Mouse (Mus musculus): ENCODE measurements around the gene Lcmt1. TPM values are rescaled to one million over a fixed set of nuclear protein-coding genes. Genes with fewer than 3 reads are reported as not detected.

Lcmt1 gene
- polyA plus RNA-seq, 1 experiment from 2014 or later: 36.2 TPM

DNA sequence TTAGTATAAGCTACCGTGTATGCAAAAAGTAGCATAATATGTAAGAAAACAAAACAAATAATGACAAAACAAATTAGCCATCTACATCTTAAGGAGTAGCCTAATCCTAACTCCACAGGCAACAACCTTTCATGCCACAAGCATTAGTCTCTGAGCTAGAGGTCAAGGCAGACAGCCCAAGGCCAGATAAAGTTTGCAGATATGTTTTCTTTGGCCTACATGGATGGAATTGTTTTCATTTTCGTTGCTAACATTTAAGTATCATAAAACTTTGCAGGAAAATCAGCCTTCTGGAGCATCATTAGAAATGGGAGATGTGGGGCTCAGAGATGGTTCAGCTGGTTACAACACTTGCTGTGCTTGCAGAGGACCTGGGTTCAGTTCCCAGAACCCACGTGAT lies 6.8 kb upstream of the Lcmt1 start:
- 86% methylated on average over 3 of the region's 3 CpGs for WGBS
- Histone ChIP-seq H3K4me1 (replicated peaks; ENCODE audit: control insufficient read depth, insufficient read depth, low read length) (peaks cover 10% of the 10 kb centered on the region), H3K9me3 (ENCODE audit: control insufficient read depth) (no peaks in the 10 kb centered on the region), H3K9ac (ENCODE audit: low read depth, low read length) (no peak overlapping the region), H3K4me2 (replicated peaks; ENCODE audit: low read depth) (no peak overlapping the region), H3K27me3 (replicated peaks; ENCODE audit: control insufficient read depth, insufficient read depth, low read length) (no peaks in the 10 kb centered on the region), H3K27ac (ENCODE audit: low read depth, low read length) (no peak overlapping the region), H3K4me3 (ENCODE audit: low read depth, low read length) (no peak overlapping the region), H3K36me3 (ENCODE audit: control insufficient read depth, insufficient read depth) (no peaks in the 10 kb centered on the region)
- ATAC-seq: no peak
- TF ChIP-seq CTCF (IDR thresholded peaks at IDR 0.05; ENCODE audit: low read depth): no peak

DNA sequence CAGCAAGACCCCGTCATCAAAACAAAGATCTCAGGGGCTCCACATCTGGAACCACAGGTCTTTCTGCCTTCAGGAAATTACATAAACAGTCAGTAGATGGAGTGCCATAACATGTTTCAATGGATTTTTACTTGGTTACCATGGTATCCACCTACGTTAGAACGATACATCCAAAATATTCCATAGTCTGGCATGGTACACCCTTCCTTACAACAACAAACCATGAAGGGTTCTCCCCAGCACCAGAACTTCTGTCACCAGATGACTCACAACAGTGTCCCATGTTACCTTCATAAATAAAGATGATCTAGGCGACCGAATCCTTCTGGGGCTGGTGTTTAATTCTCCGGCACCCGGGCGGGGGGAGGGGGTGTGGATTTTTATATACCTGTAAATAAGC lies 5.6 kb upstream of the Lcmt1 start:
- H3K27ac ChIP-seq (ENCODE audit: low read depth, low read length): no peak overlapping the region
- H3K4me1 ChIP-seq (replicated peaks; ENCODE audit: control insufficient read depth, insufficient read depth, low read length): peaks cover 15% of the 10 kb centered on the region
- H3K9me3 ChIP-seq (ENCODE audit: control insufficient read depth): no peaks in the 10 kb centered on the region
- ATAC-seq: no peak
- no peak overlapping the region for H3K9ac ChIP-seq (ENCODE audit: low read depth, low read length)
- no peaks in the 10 kb centered on the region for H3K36me3 ChIP-seq (ENCODE audit: control insufficient read depth, insufficient read depth)
- no peaks in the 10 kb centered on the region for H3K27me3 ChIP-seq (replicated peaks; ENCODE audit: control insufficient read depth, insufficient read depth, low read length)
- no peak overlapping the region for H3K4me3 ChIP-seq (ENCODE audit: low read depth, low read length)
- WGBS: 91% methylated on average over 8 of the region's 8 CpGs
- H3K4me2 ChIP-seq (replicated peaks; ENCODE audit: low read depth): no peak overlapping the region
- no peak for TF ChIP-seq CTCF (IDR thresholded peaks at IDR 0.05; ENCODE audit: low read depth)

- WGBS: 57% methylated on average over 7 of the region's 7 CpGs
- H3K4me3 ChIP-seq (ENCODE audit: low read depth, low read length): no peak overlapping the region
- H3K9me3 ChIP-seq (ENCODE audit: control insufficient read depth): no peaks in the 10 kb centered on the region
These were observed 3.5 kb upstream of the Lcmt1 start for GRCm38 (mm10) chr7:123365876-123366741.

DNA sequence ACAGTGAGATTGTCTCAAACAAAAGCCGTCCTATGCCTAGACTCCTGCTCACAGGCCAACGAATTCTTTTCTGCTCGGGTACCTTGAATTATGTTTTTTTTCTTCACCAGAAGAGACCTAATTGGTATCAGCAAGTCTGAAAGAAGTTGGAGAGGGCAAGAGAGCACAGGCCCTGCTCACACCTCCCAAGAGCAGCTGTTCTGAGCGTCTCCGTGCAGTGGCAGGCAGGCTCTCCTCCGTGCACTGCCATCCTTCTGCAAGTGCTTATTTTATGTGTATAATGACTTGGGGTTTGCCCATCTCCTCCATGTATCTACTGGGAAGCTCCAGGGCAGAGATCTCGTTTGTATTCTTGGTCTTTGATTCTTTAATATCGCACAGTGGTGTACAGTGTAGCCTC lies 2.8 kb upstream of the Lcmt1 start:
- peak overlapping the region; percentile 92 for H3K4me2 ChIP-seq (replicated peaks; ENCODE audit: low read depth)
- no peaks in the 10 kb centered on the region for H3K36me3 ChIP-seq (ENCODE audit: control insufficient read depth, insufficient read depth)
- no peak for ATAC-seq
- H3K27ac ChIP-seq (ENCODE audit: low read depth, low read length): peak overlapping the region; percentile 35
- no peaks in the 10 kb centered on the region for H3K27me3 ChIP-seq (replicated peaks; ENCODE audit: control insufficient read depth, insufficient read depth, low read length)
- no peak overlapping the region for H3K9ac ChIP-seq (ENCODE audit: low read depth, low read length)
- H3K4me3 ChIP-seq (ENCODE audit: low read depth, low read length): no peak overlapping the region
- H3K9me3 ChIP-seq (ENCODE audit: control insufficient read depth): no peaks in the 10 kb centered on the region
- TF ChIP-seq CTCF (IDR thresholded peaks at IDR 0.05; ENCODE audit: low read depth): no peak
- peaks cover 15% of the 10 kb centered on the region for H3K4me1 ChIP-seq (replicated peaks; ENCODE audit: control insufficient read depth, insufficient read depth, low read length)
- 73% methylated on average over 8 of the region's 8 CpGs for WGBS

More at GRCm38 (mm10) chr7:123365876-123366741, 3.5 kb upstream of the Lcmt1 start:
- H3K4me1 ChIP-seq (replicated peaks; ENCODE audit: control insufficient read depth, insufficient read depth, low read length): peaks cover 15% of the 10 kb centered on the region
- H3K36me3 ChIP-seq (ENCODE audit: control insufficient read depth, insufficient read depth): no peaks in the 10 kb centered on the region
- H3K9ac ChIP-seq (ENCODE audit: low read depth, low read length): no peak overlapping the region
- H3K4me2 ChIP-seq (replicated peaks; ENCODE audit: low read depth): peak overlapping the region; percentile 92; the same call in 1 of the 2 replicates
- no peak for TF ChIP-seq CTCF (IDR thresholded peaks at IDR 0.05; ENCODE audit: low read depth)
- no peaks in the 10 kb centered on the region for H3K27me3 ChIP-seq (replicated peaks; ENCODE audit: control insufficient read depth, insufficient read depth, low read length)
- peak overlapping the region; percentile 35; the same call in 1 of the 2 replicates for H3K27ac ChIP-seq (ENCODE audit: low read depth, low read length)
- ATAC-seq: no peak

DNA sequence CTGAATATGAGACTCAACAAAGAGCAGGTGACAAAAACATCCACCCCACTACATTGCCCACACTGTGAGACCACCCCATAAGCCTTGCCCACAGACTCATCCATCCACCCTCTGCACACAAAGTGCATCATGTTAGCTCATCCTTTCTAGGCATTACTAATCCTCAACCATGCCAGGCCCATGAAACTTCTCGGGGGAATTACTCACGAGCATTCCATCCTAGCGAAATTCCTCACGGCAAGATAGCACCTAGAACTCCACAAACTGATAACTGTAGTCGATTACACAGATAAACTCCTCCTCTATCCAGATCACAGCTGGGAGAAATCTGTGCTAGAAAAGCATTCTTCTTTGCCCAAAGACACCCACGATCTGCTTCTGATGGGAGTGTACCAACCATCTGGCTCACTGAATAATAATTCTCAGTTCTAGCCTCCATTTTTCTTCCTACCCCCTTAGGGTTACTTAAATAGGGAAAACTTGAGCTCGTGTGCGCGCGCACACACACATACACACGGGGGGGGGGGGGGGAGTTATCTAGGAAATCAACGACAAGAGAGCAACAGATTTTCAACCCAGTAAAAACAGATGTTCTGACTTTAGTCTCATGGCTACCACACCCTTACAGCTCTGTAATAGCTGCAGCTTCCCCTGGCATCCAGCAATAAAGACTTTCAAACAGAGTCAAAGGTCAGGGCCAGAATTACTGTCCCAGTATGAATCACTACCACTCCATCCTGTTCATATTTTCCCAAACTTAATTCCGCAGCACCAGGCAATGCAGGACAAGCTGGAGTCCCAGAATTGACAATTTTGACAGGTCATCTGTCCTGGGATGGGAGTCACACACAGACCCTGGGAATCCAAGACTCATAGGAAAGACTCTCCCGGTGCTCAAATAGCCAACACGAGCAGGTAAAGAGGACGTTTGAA lies 2.1 kb upstream of the Lcmt1 start:
- no peaks in the 10 kb centered on the region for H3K36me3 ChIP-seq (ENCODE audit: control insufficient read depth, insufficient read depth)
- no peaks in the 10 kb centered on the region for H3K9me3 ChIP-seq (ENCODE audit: control insufficient read depth)
- H3K4me2 ChIP-seq (replicated peaks; ENCODE audit: low read depth): peak overlapping the region; percentile 92
- 34% methylated on average over 16 of the region's 16 CpGs for WGBS
- TF ChIP-seq CTCF (IDR thresholded peaks at IDR 0.05; ENCODE audit: low read depth): no peak
- no peaks in the 10 kb centered on the region for H3K27me3 ChIP-seq (replicated peaks; ENCODE audit: control insufficient read depth, insufficient read depth, low read length)
- peaks cover 15% of the 10 kb centered on the region for H3K4me1 ChIP-seq (replicated peaks; ENCODE audit: control insufficient read depth, insufficient read depth, low read length)
- H3K27ac ChIP-seq (ENCODE audit: low read depth, low read length): peak overlapping the region; percentile 35
- H3K4me3 ChIP-seq (ENCODE audit: low read depth, low read length): peak overlapping the region; percentile 90
- no peak for ATAC-seq
- no peak overlapping the region for H3K9ac ChIP-seq (ENCODE audit: low read depth, low read length)

GRCm38 (mm10) chr7:123368187-123368586 lies 1.4 kb upstream of the Lcmt1 start:
- H3K27me3 ChIP-seq (replicated peaks; ENCODE audit: control insufficient read depth, insufficient read depth, low read length): no peaks in the 10 kb centered on the region
- 41% methylated on average over 2 of the region's 2 CpGs for WGBS
- peak overlapping the region; percentile 35; the same call in 1 of the 2 replicates for H3K27ac ChIP-seq (ENCODE audit: low read depth, low read length)

More at GRCm38 (mm10) chr7:123368187-123368586, 1.4 kb upstream of the Lcmt1 start:
- Histone ChIP-seq H3K4me3 (ENCODE audit: low read depth, low read length) (peak overlapping the region; percentile 90), H3K4me2 (replicated peaks; ENCODE audit: low read depth) (peak overlapping the region; percentile 92), H3K36me3 (ENCODE audit: control insufficient read depth, insufficient read depth) (no peaks in the 10 kb centered on the region), H3K9ac (ENCODE audit: low read depth, low read length) (no peak overlapping the region), H3K9me3 (ENCODE audit: control insufficient read depth) (no peaks in the 10 kb centered on the region), H3K4me1 (replicated peaks; ENCODE audit: control insufficient read depth, insufficient read depth, low read length) (peaks cover 15% of the 10 kb centered on the region)
- TF ChIP-seq CTCF (IDR thresholded peaks at IDR 0.05; ENCODE audit: low read depth): no peak
- no peak for ATAC-seq
